Mouse (Mus musculus): ENCODE data around the gene Aplf. TPM values are rescaled to one million over a fixed set of nuclear protein-coding genes. Genes with fewer than 3 reads are reported as not detected.

Gene Aplf
- total RNA-seq, 2 experiments from 2014 or later = 28.9 to 43.6 TPM

DNA sequence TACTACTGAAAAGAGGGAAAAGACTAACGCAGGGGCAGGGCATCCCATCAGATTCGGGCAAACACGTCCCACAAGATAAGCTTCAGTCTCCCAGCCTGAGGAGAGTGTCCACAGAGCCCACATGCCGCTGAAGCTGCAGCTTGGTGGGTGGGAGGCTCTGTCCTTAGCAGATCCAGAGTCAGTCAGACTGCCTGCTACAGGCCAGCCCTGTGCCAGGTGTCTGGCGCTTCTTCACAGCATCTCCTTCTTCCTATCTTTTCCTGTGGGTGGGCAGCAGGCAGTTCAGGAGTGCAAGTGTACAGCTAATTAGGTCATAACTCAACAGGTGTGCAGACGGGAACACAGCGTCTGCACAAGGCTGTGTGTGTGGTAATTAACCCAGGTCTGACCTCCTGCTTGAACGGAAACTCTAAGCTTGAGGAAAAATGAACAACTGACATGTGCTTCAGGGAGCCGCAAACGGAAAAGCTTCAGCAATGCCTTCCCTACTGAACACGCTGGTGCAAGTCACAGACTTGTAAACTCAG is 33.8 kb downstream of the Aplf start:
- ATAC-seq (replicated peaks; ENCODE audit: low FRiP score, poor library complexity, severe bottlenecking) = no peak

DNA sequence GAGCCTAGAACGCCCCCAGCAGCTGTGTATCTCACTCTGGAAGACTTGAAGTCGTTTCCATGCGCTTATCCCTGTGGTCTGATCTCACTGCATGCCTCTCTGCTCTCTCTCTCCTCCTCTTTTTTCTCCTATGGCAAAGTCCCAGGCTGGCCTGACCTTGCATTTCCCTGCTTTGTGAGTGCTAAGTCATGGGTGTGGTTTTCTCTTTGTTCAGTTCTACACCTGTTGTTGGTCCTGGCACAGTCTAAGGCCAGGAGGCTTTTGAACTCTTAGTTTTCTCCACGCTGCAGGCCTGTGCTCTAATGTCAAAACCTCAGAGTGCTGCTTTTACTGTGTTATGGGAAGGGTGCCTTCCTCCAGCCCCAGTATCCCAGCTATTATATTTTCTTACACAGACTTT is 39.8 kb downstream of the Aplf start:
- ATAC-seq (replicated peaks; ENCODE audit: low FRiP score, poor library complexity, severe bottlenecking) = no peak

DNA sequence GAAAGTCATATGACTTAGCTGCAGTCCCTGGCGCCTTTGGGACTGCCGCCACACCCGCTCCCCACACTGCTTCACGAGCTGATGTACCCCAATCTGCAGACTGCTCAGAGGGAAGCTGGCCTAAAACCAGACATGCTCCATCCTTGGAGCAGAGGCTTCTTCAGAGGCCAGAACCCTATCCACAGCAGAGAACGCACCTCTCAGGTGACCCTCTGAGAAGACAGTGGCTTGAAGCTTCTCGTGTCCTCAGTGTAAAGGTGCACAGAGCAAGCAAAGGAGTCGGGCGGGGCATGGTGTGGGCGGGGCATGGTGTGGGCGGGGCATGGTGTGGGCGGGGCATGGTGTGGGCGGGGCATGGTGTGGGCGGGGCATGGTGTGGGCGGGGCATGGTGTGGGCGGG is 43.1 kb downstream of the Aplf start:
- ATAC-seq (replicated peaks; ENCODE audit: low FRiP score, poor library complexity, severe bottlenecking) = peak; percentile 32; the same call in 1 of the 2 replicates

DNA sequence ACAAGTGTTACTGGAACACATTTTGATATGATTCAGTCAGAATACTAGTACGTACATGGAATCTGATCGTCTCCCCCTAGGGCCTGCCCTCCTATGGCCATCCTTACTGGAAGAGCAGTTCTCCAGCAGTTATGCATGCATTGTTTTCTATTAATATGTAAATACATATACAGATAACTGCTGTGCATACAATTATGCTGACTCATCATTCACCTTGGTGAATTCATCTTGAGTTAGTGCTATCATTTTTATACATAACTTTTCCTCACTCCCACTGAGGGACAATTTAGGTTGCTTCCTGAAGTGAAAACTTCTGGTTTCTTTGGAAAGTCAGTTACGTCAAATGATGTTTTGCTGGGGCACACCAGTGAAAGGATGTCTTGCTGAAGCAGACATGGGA is 48.8 kb downstream of the Aplf start:
- no peak for ATAC-seq (replicated peaks; ENCODE audit: low FRiP score, poor library complexity, severe bottlenecking)

DNA sequence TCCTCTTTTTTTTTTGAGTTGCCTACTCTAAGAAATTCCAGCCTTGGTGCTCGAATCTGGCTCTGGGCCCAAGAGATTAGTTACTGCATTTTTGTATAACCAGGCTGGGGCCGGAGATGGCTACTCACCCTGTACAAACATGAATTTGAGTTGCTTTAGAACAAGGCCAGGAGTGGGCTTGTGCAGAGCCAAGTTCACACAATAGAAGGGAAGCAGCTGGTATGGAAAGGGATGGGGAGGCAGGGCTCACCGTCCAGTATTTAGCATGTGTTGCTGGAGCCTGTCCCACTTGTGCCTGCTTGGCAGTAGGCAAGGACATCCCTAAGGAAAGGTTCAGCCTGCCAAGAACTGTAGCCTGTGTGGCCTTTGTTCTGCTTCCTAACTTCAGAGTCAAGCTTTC is 50.7 kb downstream of the Aplf start:
- no peak for ATAC-seq (replicated peaks; ENCODE audit: low FRiP score, poor library complexity, severe bottlenecking)

- ATAC-seq (replicated peaks; ENCODE audit: low FRiP score, poor library complexity, severe bottlenecking) = no peak
These were observed 54.0 kb downstream of the Aplf start for GRCm38 (mm10) chr6:87618021-87618420.

DNA sequence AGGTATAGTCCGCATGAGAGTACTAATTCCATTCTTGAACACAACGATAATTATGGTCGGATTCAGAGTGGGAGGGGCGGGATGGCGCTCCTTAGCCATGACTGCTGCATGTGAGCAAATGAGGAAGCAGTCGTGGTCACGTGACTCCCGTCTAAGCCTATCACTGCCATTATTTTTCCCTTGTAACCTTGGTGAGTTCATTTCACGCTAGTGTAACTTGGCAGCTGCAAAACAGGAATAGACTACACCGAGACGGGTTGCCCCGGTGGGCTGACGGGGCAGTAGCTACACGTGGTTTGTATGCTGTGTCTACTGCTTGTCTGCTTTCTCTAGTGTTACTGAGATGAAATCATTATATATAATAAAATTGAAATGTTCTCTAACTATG is 56.3 kb downstream of the Aplf start:
- ATAC-seq (replicated peaks; ENCODE audit: low FRiP score, poor library complexity, severe bottlenecking) = no peak

- peak; percentile 73 for ATAC-seq (replicated peaks; ENCODE audit: low FRiP score, poor library complexity, severe bottlenecking)
These were observed 56.9 kb downstream of the Aplf start for GRCm38 (mm10) chr6:87614794-87615695.

DNA sequence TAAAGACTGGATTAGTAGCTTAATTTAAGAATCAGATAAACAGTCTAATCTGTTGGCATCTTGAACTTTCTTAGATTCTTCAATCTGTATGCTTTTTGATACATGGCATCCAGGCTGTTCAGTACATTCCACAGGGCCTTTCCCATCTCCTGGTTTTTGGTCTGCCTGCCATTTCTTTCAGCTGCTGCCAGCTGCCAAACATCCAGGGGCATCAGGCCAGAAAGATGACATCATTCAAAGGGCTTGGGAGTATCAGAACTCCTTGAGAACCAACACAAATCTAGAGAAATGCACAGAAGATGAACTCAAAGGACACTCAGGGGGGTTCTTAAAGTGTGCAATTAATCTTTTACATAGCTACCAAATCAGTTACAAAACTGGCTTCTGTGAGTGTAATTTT is 72.2 kb downstream of the Aplf start:
- ATAC-seq (replicated peaks; ENCODE audit: low FRiP score, poor library complexity, severe bottlenecking) = no peak

GRCm38 (mm10) chr6:87597116-87597833 is 74.7 kb downstream of the Aplf start:
- ATAC-seq (replicated peaks; ENCODE audit: low FRiP score, poor library complexity, severe bottlenecking) = no peak

GRCm38 (mm10) chr6:87594188-87594587 is 77.8 kb downstream of the Aplf start:
- ATAC-seq (replicated peaks; ENCODE audit: low FRiP score, poor library complexity, severe bottlenecking) = no peak

DNA sequence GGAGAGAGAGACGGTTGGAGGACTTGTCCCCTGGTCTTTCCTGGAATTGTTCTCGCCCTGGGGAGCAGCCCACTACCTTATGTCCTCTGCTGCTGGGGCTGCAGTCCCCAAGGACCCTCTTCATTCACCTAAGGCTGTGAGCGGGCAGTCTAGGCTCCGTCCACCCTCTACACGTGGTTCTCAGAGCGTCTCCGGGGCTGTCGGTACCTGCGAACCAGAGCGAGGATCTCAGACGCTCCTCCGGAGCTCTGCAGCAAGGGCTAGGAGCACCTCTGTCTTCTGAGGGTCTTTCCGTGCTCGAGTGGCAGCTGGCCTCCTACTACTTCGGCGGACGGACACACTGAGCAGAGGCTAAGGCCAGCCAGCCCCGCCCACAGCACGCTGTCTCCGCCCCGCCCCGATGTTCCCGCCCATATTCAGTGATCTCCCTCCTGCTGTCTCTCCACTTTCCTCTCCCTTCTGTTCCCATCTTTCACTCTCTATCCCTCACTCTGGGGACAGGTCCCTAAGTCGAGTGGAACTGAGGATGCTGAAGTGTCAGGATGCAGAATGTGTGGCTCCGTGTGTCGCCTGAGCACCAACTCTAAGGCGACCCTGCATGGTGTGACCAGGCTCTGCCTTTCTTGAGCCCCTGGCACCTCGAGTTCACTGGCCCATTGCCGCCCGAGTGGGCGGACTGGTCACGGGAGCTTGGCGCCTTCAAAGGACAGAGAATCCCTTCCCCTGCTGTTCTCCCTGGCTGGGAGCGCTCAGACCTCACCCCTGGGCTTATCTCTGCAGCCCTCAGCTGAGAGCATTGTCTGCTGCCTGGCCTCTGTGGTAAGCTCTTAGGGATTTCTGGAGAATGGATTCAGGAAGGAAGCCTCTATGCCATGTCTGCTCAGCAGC is 81.4 kb downstream of the Aplf start, which contains the start of gene Prokr1:
Gene Prokr1, minus strand, starts transcription at position 350 of the 888 bp plus-strand sequence.
- peak; percentile 95 for ATAC-seq (replicated peaks; ENCODE audit: low FRiP score, poor library complexity, severe bottlenecking)

DNA sequence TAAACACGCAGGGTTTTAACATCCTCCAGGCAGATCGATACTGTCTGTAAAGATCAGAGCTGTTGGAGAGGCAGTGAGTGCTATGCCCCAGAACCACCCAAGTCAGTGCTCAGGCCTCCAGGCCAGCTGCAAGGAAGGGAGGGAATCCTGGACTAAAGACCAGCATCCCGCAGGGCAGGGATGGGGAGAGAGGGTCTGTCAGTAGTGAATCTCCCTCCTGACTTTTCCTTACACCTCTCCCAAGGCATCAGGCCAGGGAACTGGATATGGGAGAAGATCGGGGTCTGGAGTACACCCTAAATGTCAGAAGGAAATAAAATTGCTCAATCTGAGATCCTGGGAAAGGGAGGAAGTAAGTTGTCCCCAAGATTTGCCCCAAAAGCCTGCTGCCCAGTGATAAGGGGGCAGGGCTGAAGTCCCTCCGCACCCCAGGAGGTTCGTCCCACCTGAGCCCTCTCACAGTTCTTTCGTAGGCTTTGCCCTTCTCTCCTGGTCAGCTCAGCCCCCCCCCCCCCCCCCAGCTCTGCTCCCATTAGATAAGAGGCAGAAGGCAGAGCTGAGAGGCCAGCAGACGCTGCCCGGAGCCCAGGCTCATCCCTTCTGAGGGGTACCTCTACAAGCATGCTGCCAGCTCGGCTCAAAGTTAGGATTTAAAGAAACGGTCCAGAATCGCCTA is 82.1 kb downstream of the Aplf start:
- ATAC-seq (replicated peaks; ENCODE audit: low FRiP score, poor library complexity, severe bottlenecking) = peak; percentile 26; the same call in 1 of the 2 replicates

- ATAC-seq (replicated peaks; ENCODE audit: low FRiP score, poor library complexity, severe bottlenecking) = no peak
These were observed 88.0 kb downstream of the Aplf start for GRCm38 (mm10) chr6:87583991-87584390.

GRCm38 (mm10) chr6:87583183-87583611 is 88.8 kb downstream of the Aplf start:
- ATAC-seq (replicated peaks; ENCODE audit: low FRiP score, poor library complexity, severe bottlenecking) = peak; percentile 90

DNA sequence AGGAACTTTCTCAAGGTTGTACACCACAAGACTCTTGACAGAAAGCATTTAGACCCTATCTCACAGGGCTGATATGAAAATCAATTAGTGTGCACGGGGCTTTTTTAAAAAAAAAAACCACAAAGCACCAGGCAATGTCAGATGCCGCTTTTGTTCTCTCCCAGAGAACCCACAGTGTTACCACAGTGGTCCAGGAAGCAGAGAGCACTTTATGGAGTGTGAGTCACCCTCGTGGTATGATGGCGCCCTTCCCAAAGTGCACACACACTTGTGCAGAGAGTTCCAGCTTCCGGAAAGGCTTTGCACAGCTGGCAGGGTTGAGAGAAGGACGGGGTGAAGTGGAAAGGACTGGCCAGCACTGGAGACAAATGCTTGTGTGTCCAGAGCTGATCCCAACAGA is 89.5 kb downstream of the Aplf start:
- peak; percentile 18; the same call in 1 of the 2 replicates for ATAC-seq (replicated peaks; ENCODE audit: low FRiP score, poor library complexity, severe bottlenecking)

- ATAC-seq (replicated peaks; ENCODE audit: low FRiP score, poor library complexity, severe bottlenecking) = no peak
These were observed 90.4 kb downstream of the Aplf start for GRCm38 (mm10) chr6:87581581-87581980.

GRCm38 (mm10) chr6:87581071-87581470 is 90.9 kb downstream of the Aplf start:
- ATAC-seq (replicated peaks; ENCODE audit: low FRiP score, poor library complexity, severe bottlenecking) = no peak

Data from erythroid progenitor cell, adult 5-6 weeks (primary cell).